Mouse (Mus musculus): ENCODE measurements around the gene H1f0.

Gene H1f0

DNA sequence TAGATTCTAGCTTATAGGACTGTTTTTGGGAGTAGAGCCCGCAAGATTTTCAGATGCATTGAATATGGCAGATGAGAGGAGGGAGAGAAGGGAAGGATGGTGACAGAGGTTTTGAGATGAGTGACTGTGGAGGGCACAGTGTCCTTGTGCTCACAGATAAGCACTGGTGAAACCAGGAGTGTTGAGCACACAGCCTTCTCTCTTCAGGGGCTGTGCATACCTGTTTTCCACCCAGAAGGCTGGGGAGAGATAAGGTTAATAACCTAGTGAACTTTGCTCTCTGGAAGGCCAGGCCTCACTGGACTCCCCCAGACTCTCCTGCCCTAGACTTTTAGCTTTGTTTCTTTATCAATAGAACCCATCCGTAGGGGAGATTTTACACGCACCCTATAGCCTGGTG lies 40.2 kb downstream of the H1f0 start:
- DNase-seq (ENCODE audit: low spot score in 2 of 2) = no peak

DNA sequence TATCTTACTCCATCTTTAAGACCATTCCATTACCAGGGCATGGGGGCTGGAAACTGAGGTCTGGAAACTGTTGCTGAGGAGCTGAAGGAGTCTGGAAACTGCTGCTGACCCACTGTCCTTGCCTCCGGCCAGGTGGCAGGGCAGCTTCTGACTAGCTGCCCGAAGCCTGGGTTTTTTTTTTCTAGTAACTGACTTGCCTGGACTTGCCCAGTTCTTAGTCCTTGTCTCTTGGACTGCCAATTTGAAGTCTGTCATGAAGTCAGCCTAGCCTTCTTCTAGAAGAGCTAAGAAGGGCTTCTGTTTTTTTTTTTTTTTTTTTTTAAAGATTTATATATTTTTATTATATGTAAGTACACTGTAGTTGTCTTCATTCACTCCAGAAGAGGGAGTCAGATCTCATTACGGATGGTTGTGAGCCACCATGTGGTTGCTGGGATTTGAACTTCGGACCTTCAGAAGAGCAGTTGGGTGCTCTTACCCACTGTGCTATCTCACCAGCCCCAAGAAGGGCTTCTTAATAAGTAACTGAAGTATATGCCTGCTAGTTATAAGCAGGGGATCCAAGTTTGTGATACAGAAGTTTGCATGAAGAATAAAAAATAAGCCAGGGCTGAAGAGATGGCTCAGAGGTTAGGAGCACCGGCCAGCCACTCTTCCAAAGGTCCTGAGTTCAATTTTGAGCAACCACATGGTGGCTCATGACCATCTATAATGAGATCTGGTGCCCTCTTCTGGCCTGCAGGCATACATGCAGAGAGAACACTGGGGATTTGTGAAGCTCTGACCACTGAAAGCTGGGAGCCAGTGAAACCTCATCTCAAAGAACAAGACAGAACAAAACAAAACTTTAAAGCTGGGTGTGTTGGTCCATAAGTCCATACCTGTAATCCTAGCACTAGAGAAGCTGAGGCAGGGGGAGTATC lies 43.1 kb downstream of the H1f0 start:
- no peak for DNase-seq (ENCODE audit: low spot score in 2 of 2)

DNA sequence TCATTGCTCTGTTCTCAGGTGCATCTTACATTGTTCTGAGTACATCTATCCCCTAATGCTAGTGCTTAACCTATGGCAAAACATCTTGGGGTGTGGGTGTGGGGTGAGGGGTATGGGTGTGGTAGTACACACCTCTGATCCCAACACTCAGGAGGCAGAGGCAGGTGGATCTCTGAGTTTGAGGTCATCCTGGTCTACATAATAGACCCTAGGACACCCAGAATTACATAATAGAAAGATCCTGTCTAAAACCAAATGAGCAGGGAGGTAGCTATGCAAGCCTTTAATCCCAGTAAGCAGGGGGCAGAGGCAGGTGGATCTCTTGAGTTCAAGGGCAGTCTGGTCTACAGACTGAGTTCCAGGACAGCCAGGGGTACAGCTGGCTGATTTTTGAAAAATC lies 45.5 kb downstream of the H1f0 start:
- no peak for DNase-seq (ENCODE audit: low spot score in 2 of 2)

DNA sequence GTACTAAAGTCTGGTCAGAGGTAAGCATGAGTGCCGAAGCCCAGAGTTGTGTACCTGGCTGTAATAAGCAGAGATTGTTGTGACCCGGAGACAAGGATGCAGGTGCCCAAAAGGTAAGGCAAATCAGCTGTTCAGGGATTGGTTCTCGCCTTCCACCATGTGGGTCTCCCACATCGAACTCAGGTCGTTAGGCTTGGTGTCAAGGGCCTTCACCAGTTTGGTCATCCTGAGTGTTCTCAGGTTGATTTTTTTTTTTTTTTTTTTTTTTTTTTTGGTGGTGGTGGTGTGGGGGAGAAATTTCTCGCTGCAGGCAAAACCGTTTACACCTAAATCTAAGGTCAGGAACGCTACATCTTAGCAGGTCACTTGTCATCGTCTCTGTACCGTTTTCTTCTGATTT lies 46.2 kb downstream of the H1f0 start:
- DNase-seq (ENCODE audit: low spot score in 2 of 2) = no peak

DNA sequence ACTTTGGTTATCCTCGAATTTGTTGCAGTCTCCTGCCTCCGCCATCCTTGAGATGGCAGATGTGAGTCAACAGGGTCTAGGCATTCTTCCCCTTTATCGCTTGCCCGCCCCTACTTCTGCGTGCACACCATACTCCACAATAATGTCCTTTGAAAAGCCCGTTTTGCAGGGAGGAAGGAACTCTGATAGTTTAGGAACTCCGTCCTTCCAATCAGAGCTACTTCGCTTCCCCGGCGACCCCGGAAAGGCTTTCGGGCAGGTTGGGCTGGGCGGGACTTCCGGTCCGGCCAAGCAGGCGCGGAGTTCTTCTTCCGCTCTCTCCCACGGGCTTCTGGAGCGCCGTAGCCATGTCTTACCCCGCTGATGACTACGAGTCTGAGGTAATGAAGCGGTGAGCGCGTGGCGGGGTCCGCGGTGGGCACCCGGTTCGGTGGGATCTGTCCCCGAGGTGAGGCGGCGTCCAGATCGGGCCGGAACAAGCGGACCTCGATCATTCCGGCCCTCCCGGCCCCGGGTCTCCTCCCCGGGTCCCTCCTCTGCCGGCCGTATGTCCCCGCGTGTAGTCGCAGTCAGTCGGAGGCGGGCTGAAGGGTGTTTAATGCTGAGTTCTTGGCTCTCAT lies 46.8 kb downstream of the H1f0 start, which contains the start of gene Eif3l:
Eif3l (plus strand) TSS at position 267 of the 620 bp plus-strand sequence.
- peak; percentile 80 to 87 for DNase-seq (ENCODE audit: low spot score in 2 of 2)

DNA sequence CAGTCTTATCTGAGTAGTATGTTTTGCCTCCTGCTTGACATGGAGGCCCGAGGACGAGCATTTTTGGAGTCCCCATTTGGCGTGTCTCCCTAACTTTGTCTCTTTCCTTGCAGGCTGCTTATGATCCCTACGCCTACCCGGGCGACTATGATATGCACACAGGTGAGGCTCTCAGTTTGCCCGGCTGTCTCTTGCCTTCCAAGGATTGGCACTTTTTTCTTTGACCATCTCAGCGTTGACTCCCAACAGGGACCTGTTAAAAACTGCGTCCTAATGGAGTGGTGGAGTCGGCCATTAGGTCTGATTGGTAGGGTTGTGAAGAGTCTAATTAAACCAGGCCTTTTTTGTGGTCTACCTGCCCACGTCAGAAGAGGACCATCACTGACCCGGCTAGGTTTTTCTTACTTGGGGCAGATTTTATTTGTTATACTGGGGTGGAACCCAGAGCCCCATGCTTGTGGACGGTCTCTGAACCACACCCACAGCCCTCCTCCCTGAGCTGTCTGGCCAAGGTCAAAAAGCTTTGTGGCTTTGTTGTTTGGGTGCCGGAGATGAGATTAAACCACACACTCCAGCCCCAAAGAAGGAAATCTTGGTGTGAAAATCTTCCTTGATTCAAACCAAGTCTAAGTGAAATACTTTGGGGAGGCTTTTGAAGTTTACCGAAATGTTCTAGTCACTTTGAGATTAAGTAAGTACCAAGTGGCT lies 47.6 kb downstream of the H1f0 start:
- no peak for DNase-seq (ENCODE audit: low spot score in 2 of 2)

DNA sequence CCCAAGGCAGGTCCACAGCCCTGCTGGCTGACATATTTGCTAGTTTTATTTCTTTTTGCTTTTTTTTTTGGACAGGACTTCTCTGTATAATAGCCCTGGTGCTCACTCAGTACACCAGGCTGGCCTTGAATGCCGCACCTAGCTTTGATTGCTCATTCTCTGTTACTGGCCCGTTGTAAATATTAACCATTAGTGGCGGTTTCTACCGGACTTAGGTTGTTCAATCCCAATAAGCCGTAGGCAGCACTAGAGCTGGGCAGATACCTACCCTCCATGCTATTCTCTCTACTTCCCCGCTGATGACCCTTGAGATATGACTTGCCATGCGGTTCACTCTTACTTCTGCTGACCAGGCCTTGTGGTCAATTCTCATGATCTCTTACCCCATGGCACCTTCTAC lies 51.3 kb downstream of the H1f0 start:
- no peak for DNase-seq (ENCODE audit: low spot score in 2 of 2)

Measured in urinary bladder, postnatal 4 days (tissue).